Mouse (Mus musculus) heart, postnatal 0 days (tissue): ENCODE data around the gene Nlrp10.

Source experiments
- CTCF ChIP-seq: IDR thresholded peaks from 2 replicates; pipeline ENCODE4 v1.5.1; 2016; ENCODE audit warnings: antibody characterized with exemption, control low read depth, low read depth
- EP300 ChIP-seq: IDR thresholded peaks from 2 replicates; pipeline ENCODE4 v1.6.1; 2016; ENCODE audit warnings: antibody characterized with exemption, low read depth

GRCm38 (mm10) chr7:108968201-108968600 is 38.2 kb upstream of the Nlrp10 start:
- TF ChIP-seq CTCF = no peak
- no peak for TF ChIP-seq EP300
